Mouse (Mus musculus): ENCODE data around the gene Arx.

DNA sequence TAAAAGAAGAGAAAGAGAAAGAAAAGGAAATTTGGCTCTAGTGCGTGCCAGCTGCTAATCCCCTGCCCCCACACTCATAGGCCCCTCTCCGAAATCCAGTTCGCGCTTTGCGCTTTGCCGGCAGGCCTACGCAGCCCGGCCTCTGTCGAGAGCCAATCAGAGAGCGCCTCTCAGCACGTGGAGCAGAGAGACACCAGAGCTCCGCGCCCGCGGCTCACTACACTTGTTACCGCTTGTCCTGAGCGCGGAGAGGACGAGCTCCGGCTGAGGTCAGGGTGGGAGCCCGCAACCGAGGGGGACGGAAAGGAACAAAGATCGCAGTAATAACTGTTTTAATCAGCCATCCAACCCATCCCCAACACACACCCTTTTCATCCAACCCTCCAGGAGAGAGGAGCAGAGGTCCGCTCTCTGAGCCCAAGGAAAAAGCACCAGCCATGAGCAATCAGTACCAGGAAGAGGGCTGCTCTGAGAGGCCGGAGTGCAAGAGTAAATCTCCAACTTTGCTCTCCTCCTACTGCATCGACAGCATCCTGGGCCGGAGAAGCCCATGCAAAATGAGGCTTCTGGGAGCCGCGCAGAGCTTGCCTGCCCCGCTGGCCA lies at the start of gene Arx:
- no peak for TF ChIP-seq MAFK (IDR thresholded peaks at IDR 0.05; ENCODE audit: insufficient read depth, low read depth, low read length)
- no peak for TF ChIP-seq HCFC1 (IDR thresholded peaks at IDR 0.05; ENCODE audit: borderline replicate concordance, insufficient read depth, low read length)
